Mouse (Mus musculus): ENCODE measurements around the gene Pigz.

Gene Pigz

GRCm38 (mm10) chr16:31933751-31934549, at the start of gene Pigz:
TSS of gene Pigz (plus strand) at chr16:31933851.
- DNase-seq (ENCODE audit: extremely low spot score, low read depth, low spot score): no peak

- DNase-seq (ENCODE audit: extremely low spot score, low read depth, low spot score): no peak
These were observed 49.7 kb upstream of the Pigz start for GRCm38 (mm10) chr16:31883902-31884301.

GRCm38 (mm10) chr16:31890907-31891306, 42.7 kb upstream of the Pigz start:
- no peak for DNase-seq (ENCODE audit: extremely low spot score, low read depth, low spot score)

GRCm38 (mm10) chr16:31893396-31894141, 40.1 kb upstream of the Pigz start:
- DNase-seq (ENCODE audit: extremely low spot score, low read depth, low spot score): no peak

GRCm38 (mm10) chr16:31896971-31897774, 36.5 kb upstream of the Pigz start:
- no peak for DNase-seq (ENCODE audit: extremely low spot score, low read depth, low spot score)

GRCm38 (mm10) chr16:31898546-31899326, 34.9 kb upstream of the Pigz start:
- DNase-seq (ENCODE audit: extremely low spot score, low read depth, low spot score): no peak

- DNase-seq (ENCODE audit: extremely low spot score, low read depth, low spot score): no peak
These were observed 31.8 kb upstream of the Pigz start for GRCm38 (mm10) chr16:31901886-31902285.

- no peak for DNase-seq (ENCODE audit: extremely low spot score, low read depth, low spot score)
These were observed 30.4 kb upstream of the Pigz start for GRCm38 (mm10) chr16:31903239-31903638.

GRCm38 (mm10) chr16:31905331-31905730, 28.3 kb upstream of the Pigz start:
- DNase-seq (ENCODE audit: extremely low spot score, low read depth, low spot score): no peak

GRCm38 (mm10) chr16:31905891-31906825, 27.5 kb upstream of the Pigz start:
- DNase-seq (ENCODE audit: extremely low spot score, low read depth, low spot score): no peak

GRCm38 (mm10) chr16:31906896-31907295, 26.8 kb upstream of the Pigz start:
- DNase-seq (ENCODE audit: extremely low spot score, low read depth, low spot score): no peak

GRCm38 (mm10) chr16:31908959-31909358, 24.7 kb upstream of the Pigz start:
- DNase-seq (ENCODE audit: extremely low spot score, low read depth, low spot score): no peak

- DNase-seq (ENCODE audit: extremely low spot score, low read depth, low spot score): no peak
These were observed 23.3 kb upstream of the Pigz start for GRCm38 (mm10) chr16:31910281-31910847.

GRCm38 (mm10) chr16:31917776-31918175, 15.9 kb upstream of the Pigz start:
- no peak for DNase-seq (ENCODE audit: extremely low spot score, low read depth, low spot score)

GRCm38 (mm10) chr16:31918248-31918724, 15.4 kb upstream of the Pigz start:
- peak; percentile 85 for DNase-seq (ENCODE audit: extremely low spot score, low read depth, low spot score)

GRCm38 (mm10) chr16:31924368-31924767, 9.3 kb upstream of the Pigz start:
- no peak for DNase-seq (ENCODE audit: extremely low spot score, low read depth, low spot score)

- DNase-seq (ENCODE audit: extremely low spot score, low read depth, low spot score): no peak
These were observed 7.6 kb upstream of the Pigz start for GRCm38 (mm10) chr16:31926091-31926490.

GRCm38 (mm10) chr16:31926547-31927182, 7.0 kb upstream of the Pigz start:
- no peak for DNase-seq (ENCODE audit: extremely low spot score, low read depth, low spot score)

- DNase-seq (ENCODE audit: extremely low spot score, low read depth, low spot score): no peak
These were observed 6.2 kb upstream of the Pigz start for GRCm38 (mm10) chr16:31927412-31927811.

Measured in hindlimb bud, embryonic 11.5 days (tissue).